11 mouse cellular contexts compared by ENCODE assay signal in genomic region chr17:88764136-88764485, GRCm38 (mm10). TPM values are rescaled to one million over a fixed set of nuclear protein-coding genes. Genes with fewer than 3 reads are reported as not detected.
DNase-seq lines count a peak whose midpoint lies in the region; ATAC-seq and TF ChIP-seq lines count a peak whose summit lies in the region.
"Had no signal": no experiment of that assay in that cellular context is flagged by ENCODE, and none has a peak within 500 bp of the region (broad histone marks: within the 10 kb centered on the region; RNA-seq: fewer than 3 reads in every experiment).

No protein-coding gene starts in this region.

- peak; percentile 89 for ATAC-seq in hindbrain, embryonic 14.5 days (ENCODE audit: low FRiP score)
- peak; percentile 80 for ATAC-seq in neural tube, embryonic 13.5 days (ENCODE audit: low read depth)

- no peak overlapping the region for H3K4me2 ChIP-seq in hindbrain, embryonic 14.5 days (replicated peaks)
- no peak overlapping the region for H3K4me2 ChIP-seq in neural tube, embryonic 13.5 days

- H3K4me3 ChIP-seq in layer of hippocampus, adult 2 months, result no peak overlapping the region
- H3K4me3 ChIP-seq in embryonic facial prominence, embryonic 10.5 days, result no peak overlapping the region
- H3K4me3 ChIP-seq in hindbrain, embryonic 14.5 days (replicated peaks; ENCODE audit: low read length), result no peak overlapping the region
- no peak overlapping the region for H3K4me3 ChIP-seq in neural tube, embryonic 13.5 days

- peak; percentile 34 for TF ChIP-seq CTCF in layer of hippocampus, adult 2 months (conservative IDR thresholded peaks at IDR 0.05)

- no peaks in the 10 kb centered on the region for H3K36me3 ChIP-seq in embryonic facial prominence, embryonic 10.5 days (replicated peaks)
- no peaks in the 10 kb centered on the region for H3K36me3 ChIP-seq in hindbrain, embryonic 14.5 days (replicated peaks; ENCODE audit: control insufficient read depth, insufficient read depth)
- no peaks in the 10 kb centered on the region for H3K36me3 ChIP-seq in neural tube, embryonic 13.5 days

- 33% methylated on average over 3 of the region's 3 CpGs for WGBS in embryonic facial prominence, embryonic 10.5 days
- whole genome bisulfite sequencing in hindbrain, embryonic 14.5 days, result 16% methylated on average over 3 of the region's 3 CpGs
- WGBS in neural tube, embryonic 13.5 days, result 18% methylated on average over 3 of the region's 3 CpGs

- H3K9ac ChIP-seq in hindbrain, embryonic 14.5 days, result no peak overlapping the region
- H3K9ac ChIP-seq in neural tube, embryonic 13.5 days, result no peak overlapping the region
- H3K9ac ChIP-seq: liver, embryonic 14.5 days had no signal

- H3K27me3 ChIP-seq in embryonic facial prominence, embryonic 10.5 days (replicated peaks; ENCODE audit: low read depth, poor library complexity, severe bottlenecking), result peaks cover 67% of the 10 kb centered on the region
- no peaks in the 10 kb centered on the region for H3K27me3 ChIP-seq in hindbrain, embryonic 14.5 days (ENCODE audit: control insufficient read depth, insufficient read depth, low read length)
- no peaks in the 10 kb centered on the region for H3K27me3 ChIP-seq in neural tube, embryonic 13.5 days

- DNase-seq in layer of hippocampus, adult 2 months (ENCODE audit: low spot score in 2 of 2), result no peak
- no peak for DNase-seq in layer of hippocampus, postnatal 10 days (ENCODE audit: low spot score in 2 of 2)
- peak; percentile 45 for DNase-seq in embryonic facial prominence, embryonic 10.5 days (ENCODE audit: low spot score)
- peak; percentile 42 for DNase-seq in hindbrain, embryonic 14.5 days (ENCODE audit: low spot score)
- DNase-seq in yolk sac, embryonic 10.5 days (ENCODE audit: low spot score), result no peak
- no peak for DNase-seq in left cerebral cortex, postnatal 25 days (ENCODE audit: low spot score in 2 of 2)
- no peak for DNase-seq in gastrocnemius, postnatal 25 days
- DNase-seq: cerebellum, adult 9-11 months; kidney, postnatal 36 days had no signal

- peaks cover 16% of the 10 kb centered on the region for H3K4me1 ChIP-seq in embryonic facial prominence, embryonic 10.5 days
- H3K4me1 ChIP-seq in hindbrain, embryonic 14.5 days (replicated peaks; ENCODE audit: control insufficient read depth, insufficient read depth, low read length), result no peaks in the 10 kb centered on the region; the same call in 1 of the 2 replicates
- H3K4me1 ChIP-seq in neural tube, embryonic 13.5 days (replicated peaks), result peaks cover 19% of the 10 kb centered on the region

- H3K27ac ChIP-seq in layer of hippocampus, adult 2 months, result no peak overlapping the region
- H3K27ac ChIP-seq in embryonic facial prominence, embryonic 10.5 days (replicated peaks), result no peak overlapping the region
- 0 out of 2 replicates have a peak overlapping the region, but pooled peaks have one; percentile 14 for H3K27ac ChIP-seq in hindbrain, embryonic 14.5 days
- H3K27ac ChIP-seq in neural tube, embryonic 13.5 days (replicated peaks), result peak overlapping the region; percentile 39; the same call in 1 of the 2 replicates
- H3K27ac ChIP-seq: liver, embryonic 14.5 days had no signal

- intact Hi-C loops in left cerebral cortex, postnatal 25 days (cut with DNase I), result no loop called here

- H3K9me3 ChIP-seq in embryonic facial prominence, embryonic 10.5 days, result peaks cover 7% of the 10 kb centered on the region; the same call in 1 of the 2 replicates
- no peaks in the 10 kb centered on the region for H3K9me3 ChIP-seq in hindbrain, embryonic 14.5 days (ENCODE audit: control insufficient read depth, low read length)
- H3K9me3 ChIP-seq in neural tube, embryonic 13.5 days, result no peaks in the 10 kb centered on the region

RNA-seq across cellular contexts. Expression of gene Lhcgr, which starts 27.7 kb away (rescaled TPM):
- under 1 TPM; 0.08 to 0.22 TPM for total RNA-seq in layer of hippocampus, adult 2 months (2021)
- total RNA-seq in layer of hippocampus, postnatal 10 days (2021), result under 1 TPM; 0.45 to 0.46 TPM
- not detected in 2 replicates for polyA plus RNA-seq in embryonic facial prominence, embryonic 10.5 days (2016; fragmentation: Nextera tagmentation; extraction: Ambion mirVana)
- polyA plus RNA-seq in hindbrain, embryonic 14.5 days (2014; fragmentation: Nextera tagmentation; extraction: Ambion mirVana), result 3.3 and 4.1 TPM in 2 replicates
- polyA plus RNA-seq in neural tube, embryonic 13.5 days (2015; fragmentation: Nextera tagmentation; extraction: Ambion mirVana), result 1.5 and 2.2 TPM in 2 replicates
- total RNA-seq in left cerebral cortex, postnatal 25 days (2021), result under 1 TPM; 0.25 to 0.34 TPM
- not detected for total RNA-seq in gastrocnemius, postnatal 25 days (2021)
- polyA plus RNA-seq: liver, embryonic 14.5 days had no signal

Comparison
In these comparisons a context has a peak if more than half of its experiments do, and no peak if none do; other contexts are left out.
1. DNase-seq: peak in embryonic facial prominence, embryonic 10.5 days (single experiment) and hindbrain, embryonic 14.5 days (single experiment); none in layer of hippocampus, adult 2 months (0 of 2), layer of hippocampus, postnatal 10 days (0 of 2), yolk sac, embryonic 10.5 days (single experiment), left cerebral cortex, postnatal 25 days (0 of 2) and gastrocnemius, postnatal 25 days (single experiment).
2. H3K27ac ChIP-seq: peak in hindbrain, embryonic 14.5 days (single experiment) and neural tube, embryonic 13.5 days (single experiment); none in layer of hippocampus, adult 2 months (single experiment) and embryonic facial prominence, embryonic 10.5 days (single experiment).